Mouse (Mus musculus) embryo, embryonic 11.5 days (tissue): ENCODE results near the gene Efcab3.

Experiments
- DNase-seq: peaks from one replicate; pipeline ENCODE4 v3.0.0-alpha.2; 2012; ENCODE audit warnings: low read depth, low spot score

The Efcab3 gene

GRCm38 (mm10) chr11:105146593-105146992 lies 83.2 kb downstream of the Efcab3 start, which contains the start of gene Gm10842:
Gene Gm10842 (plus strand): TSS chr11:105146893.
- no peak for DNase-seq

- no peak for DNase-seq
Observed at GRCm38 (mm10) chr11:105149353-105149752, 86.0 kb downstream of the Efcab3 start.

- DNase-seq, result no peak
Observed at GRCm38 (mm10) chr11:105149766-105150165, 86.4 kb downstream of the Efcab3 start.

- no peak for DNase-seq
Observed at GRCm38 (mm10) chr11:105150691-105151090, 87.3 kb downstream of the Efcab3 start.

GRCm38 (mm10) chr11:105151226-105152016 lies 88.0 kb downstream of the Efcab3 start:
- no peak for DNase-seq

GRCm38 (mm10) chr11:105152017-105152300 lies 88.6 kb downstream of the Efcab3 start:
- no peak for DNase-seq

GRCm38 (mm10) chr11:105152357-105152899 lies 89.0 kb downstream of the Efcab3 start:
- DNase-seq, result no peak

GRCm38 (mm10) chr11:105153068-105153833 lies 89.9 kb downstream of the Efcab3 start:
- DNase-seq, result peak; percentile 54

GRCm38 (mm10) chr11:105155915-105156314 lies 92.5 kb downstream of the Efcab3 start:
- no peak for DNase-seq

- DNase-seq, result no peak
Observed at GRCm38 (mm10) chr11:105156748-105157267, 93.4 kb downstream of the Efcab3 start.

- DNase-seq, result no peak
Observed at GRCm38 (mm10) chr11:105158047-105158446, 94.7 kb downstream of the Efcab3 start.

GRCm38 (mm10) chr11:105159673-105160360 lies 96.4 kb downstream of the Efcab3 start:
- DNase-seq, result no peak

GRCm38 (mm10) chr11:105161411-105161810 lies 98.0 kb downstream of the Efcab3 start:
- no peak for DNase-seq

GRCm38 (mm10) chr11:105164516-105165510 lies 101.4 kb downstream of the Efcab3 start:
- DNase-seq, result no peak

GRCm38 (mm10) chr11:105166780-105167179 lies 103.4 kb downstream of the Efcab3 start:
- DNase-seq, result no peak
